Mouse (Mus musculus): ENCODE data around the gene Mroh3.

Mroh3 gene

GRCm38 (mm10) chr1:136228328-136229039, 15.9 kb upstream of the Mroh3 start:
- DNase-seq (ENCODE audit: low spot score in 2 of 2) = no peak

DNA sequence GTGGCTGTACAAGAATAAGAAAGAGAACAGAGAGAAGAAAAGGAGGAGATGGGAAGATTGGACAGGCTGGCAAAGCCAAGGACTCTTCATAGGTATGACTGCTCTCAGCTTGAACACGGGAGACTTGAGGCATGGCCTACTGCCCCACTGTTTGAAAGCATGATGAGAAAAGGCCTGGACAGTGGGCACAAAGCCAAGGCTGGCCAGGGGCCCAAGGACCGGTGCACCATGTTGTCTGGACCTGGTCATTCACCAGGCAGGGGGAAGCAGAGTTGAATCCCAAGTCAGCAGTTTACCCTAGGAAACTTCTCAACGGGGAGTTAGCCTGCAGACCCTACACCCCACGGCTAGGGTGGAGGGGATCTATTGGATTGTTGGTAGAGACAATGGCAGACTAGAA, 15.2 kb upstream of the Mroh3 start:
- DNase-seq (ENCODE audit: low spot score in 2 of 2) = no peak

GRCm38 (mm10) chr1:136226626-136227025, 14.0 kb upstream of the Mroh3 start:
- DNase-seq (ENCODE audit: low spot score in 2 of 2) = no peak

- no peak for DNase-seq (ENCODE audit: low spot score in 2 of 2)
Measured at GRCm38 (mm10) chr1:136225846-136226245, 13.2 kb upstream of the Mroh3 start.

GRCm38 (mm10) chr1:136223758-136224342, 11.2 kb upstream of the Mroh3 start:
- DNase-seq (ENCODE audit: low spot score in 2 of 2) = no peak

GRCm38 (mm10) chr1:136222386-136222785, 9.8 kb upstream of the Mroh3 start:
- DNase-seq (ENCODE audit: low spot score in 2 of 2) = no peak

GRCm38 (mm10) chr1:136220037-136220871, 7.6 kb upstream of the Mroh3 start:
- no peak for DNase-seq (ENCODE audit: low spot score in 2 of 2)

DNA sequence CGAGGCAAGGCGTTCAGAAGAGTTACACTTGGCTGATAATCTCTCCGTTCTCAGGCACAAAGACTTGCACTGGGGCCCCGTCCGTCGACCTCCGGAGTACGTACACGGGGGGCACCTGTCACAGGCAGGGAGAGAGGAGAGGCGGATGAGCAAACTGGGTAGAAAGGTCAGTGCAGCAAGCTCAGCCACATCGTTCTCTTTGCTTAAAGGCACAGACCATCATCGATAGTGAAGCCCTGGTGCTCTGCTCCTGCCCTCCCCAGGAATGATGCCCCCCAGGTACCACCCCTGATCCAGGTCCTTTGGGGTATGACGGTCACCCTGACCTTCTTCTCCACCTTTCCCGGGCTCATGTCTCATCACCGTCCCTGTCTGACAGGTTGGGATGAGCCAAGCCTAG, 1.7 kb upstream of the Mroh3 start:
- DNase-seq (ENCODE audit: low spot score in 2 of 2) = no peak

- DNase-seq (ENCODE audit: low spot score in 2 of 2) = no peak
Measured at GRCm38 (mm10) chr1:136190033-136190432, 22.6 kb downstream of the Mroh3 start.

GRCm38 (mm10) chr1:136179511-136180001, 33.1 kb downstream of the Mroh3 start:
- no peak for DNase-seq (ENCODE audit: low spot score in 2 of 2)

- DNase-seq (ENCODE audit: low spot score in 2 of 2) = no peak
Measured at GRCm38 (mm10) chr1:136178741-136179140, 33.9 kb downstream of the Mroh3 start.

DNA sequence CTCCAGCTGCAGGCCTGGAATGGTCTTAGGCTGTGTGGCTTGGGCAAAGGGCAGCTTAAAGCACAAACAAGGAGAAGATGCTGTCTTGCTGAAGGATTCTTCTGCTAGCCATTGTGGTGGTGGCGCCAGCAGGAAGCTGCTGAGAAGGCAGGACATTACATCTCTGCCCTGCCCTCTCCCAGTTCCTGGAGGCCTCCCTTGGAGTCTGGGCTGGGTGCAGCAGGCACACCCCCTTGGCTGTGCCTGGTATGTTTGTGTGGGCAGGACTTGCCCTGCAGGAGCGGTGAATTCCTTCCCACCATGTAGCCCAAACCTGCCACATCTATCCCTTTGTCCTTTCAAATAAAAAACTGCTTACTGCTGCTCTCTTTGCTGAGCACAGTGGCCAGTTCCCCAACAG, 35.5 kb downstream of the Mroh3 start:
- DNase-seq (ENCODE audit: low spot score in 2 of 2) = no peak

- DNase-seq (ENCODE audit: low spot score in 2 of 2) = peak; percentile 56 to 80
Measured at GRCm38 (mm10) chr1:136175183-136175582, 37.4 kb downstream of the Mroh3 start.

- DNase-seq (ENCODE audit: low spot score in 2 of 2) = peak in 1 of 2 experiments; percentile 32
Measured at GRCm38 (mm10) chr1:136174101-136174606, 38.5 kb downstream of the Mroh3 start.

DNA sequence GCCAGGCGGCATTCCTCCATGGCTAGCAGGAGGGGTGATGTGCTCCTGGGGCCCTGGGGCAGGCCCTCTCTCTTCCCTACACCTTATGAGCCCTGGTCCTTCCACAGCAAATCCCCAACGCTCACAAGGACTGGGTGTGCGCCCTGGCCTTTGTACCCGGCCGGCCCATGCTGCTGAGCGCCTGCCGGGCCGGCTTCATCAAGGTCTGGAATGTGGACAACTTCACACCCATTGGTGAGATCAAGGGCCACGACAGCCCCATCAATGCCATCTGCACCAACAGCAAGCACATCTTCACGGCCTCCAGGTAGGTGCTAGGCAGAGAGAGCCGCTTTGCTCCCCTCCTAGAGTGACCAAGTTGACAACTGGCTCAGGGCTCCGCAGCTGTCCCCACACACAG, 39.9 kb downstream of the Mroh3 start:
- no peak for DNase-seq (ENCODE audit: low spot score in 2 of 2)

GRCm38 (mm10) chr1:136170109-136170508, 42.5 kb downstream of the Mroh3 start:
- DNase-seq (ENCODE audit: low spot score in 2 of 2) = peak; percentile 65 to 78

GRCm38 (mm10) chr1:136167657-136168056, 45.0 kb downstream of the Mroh3 start:
- DNase-seq (ENCODE audit: low spot score in 2 of 2) = no peak

DNA sequence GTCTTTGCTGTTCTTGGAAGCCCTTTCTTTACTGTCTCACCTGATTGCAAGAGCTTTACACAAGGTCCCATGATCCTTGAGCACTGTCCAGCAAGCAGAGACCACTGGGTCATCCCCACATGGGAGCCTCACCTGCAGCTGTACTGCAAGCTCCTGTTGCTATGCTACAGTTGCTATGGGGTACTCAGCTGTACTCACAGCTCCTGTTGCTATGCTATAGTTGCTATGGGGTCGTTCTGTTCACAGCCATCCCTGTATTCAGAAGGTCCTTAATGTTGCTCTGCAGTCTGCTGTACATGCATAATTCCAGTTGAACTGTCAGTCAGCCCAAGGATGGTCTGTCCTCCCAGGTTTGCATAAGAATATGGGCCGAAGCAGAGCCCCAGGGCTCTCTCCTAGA, 47.2 kb downstream of the Mroh3 start:
- no peak for DNase-seq (ENCODE audit: low spot score in 2 of 2)

DNA sequence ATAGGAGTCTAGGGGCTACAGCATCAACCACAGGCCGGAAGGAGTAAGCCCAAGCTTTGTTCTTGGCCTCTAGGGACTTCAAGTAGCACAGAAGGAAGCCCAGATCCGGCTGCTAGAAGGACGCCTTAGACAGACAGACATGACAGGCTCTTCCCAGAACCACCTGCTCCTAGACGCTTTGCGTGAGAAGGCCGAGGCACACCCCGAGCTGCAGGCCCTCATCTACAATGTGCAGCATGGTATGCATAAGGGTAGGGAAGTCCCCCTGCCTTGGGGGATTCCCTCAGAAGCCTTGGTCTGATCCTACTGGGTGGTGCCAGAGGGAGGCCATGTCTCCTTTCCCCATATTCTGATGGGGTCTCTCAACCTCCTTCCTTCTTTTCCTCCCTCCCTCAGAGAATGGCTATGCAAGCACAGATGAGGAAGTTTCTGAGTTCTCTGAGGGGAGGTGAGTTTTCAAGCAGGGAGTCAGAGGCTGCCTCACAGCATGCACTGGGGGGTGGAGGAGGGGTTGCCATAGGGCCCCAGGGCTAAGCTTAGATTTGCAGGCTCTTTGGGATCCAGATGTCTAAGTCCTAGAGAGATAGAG, 51.2 kb downstream of the Mroh3 start:
- no peak for DNase-seq (ENCODE audit: low spot score in 2 of 2)

DNA sequence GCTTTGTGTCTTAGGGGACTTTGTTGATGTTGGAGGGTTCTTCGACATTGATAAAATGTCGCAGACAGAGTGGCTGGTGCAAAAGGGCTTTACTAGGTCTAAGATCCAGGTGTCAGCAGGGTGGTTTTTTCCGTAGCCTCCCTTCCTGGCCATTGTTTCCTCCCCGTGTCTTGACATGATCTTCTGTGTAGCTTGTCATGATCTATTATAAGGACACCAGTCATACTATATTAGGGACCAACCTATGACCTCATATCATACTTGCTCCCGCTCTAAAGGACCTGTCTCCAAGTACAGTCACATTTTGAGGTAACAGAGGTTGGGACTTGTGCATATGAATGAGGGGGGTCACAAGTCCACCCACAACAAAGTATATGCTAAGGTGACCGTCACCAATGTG, 51.7 kb downstream of the Mroh3 start:
- no peak for DNase-seq (ENCODE audit: low spot score in 2 of 2)

- no peak for DNase-seq (ENCODE audit: low spot score in 2 of 2)
Measured at GRCm38 (mm10) chr1:136160297-136160696, 52.3 kb downstream of the Mroh3 start.

- DNase-seq (ENCODE audit: low spot score in 2 of 2) = no peak
Measured at GRCm38 (mm10) chr1:136159830-136160229, 52.8 kb downstream of the Mroh3 start.
